Mouse (Mus musculus): Measurements from ENCODE around the gene Slc8a3.
"Not testable (repeated sequence)": the region's sequence is repeated elsewhere in the genome, so short reads cannot be mapped to it uniquely, and the experiment has no call there.

Gene Slc8a3

GRCm38 (mm10) chr12:81332875-81333421 is at the start of gene Slc8a3:
Gene Slc8a3 (minus strand): TSS chr12:81333180.
- no peak for TF ChIP-seq GATA4 (IDR thresholded peaks at IDR 0.05; ENCODE audit: insufficient replicate concordance, low read length)

- TF ChIP-seq GATA4 (IDR thresholded peaks at IDR 0.05; ENCODE audit: insufficient replicate concordance, low read length) = not testable (repeated sequence)
These were observed 46.4 kb upstream of the Slc8a3 start, which contains the start of gene Gm4787 for GRCm38 (mm10) chr12:81379364-81379763. Gene Gm4787 (minus strand): TSS chr12:81379464.

- no peak for TF ChIP-seq GATA4 (IDR thresholded peaks at IDR 0.05; ENCODE audit: insufficient replicate concordance, low read length)
These were observed 861 bp upstream of the Slc8a3 start for GRCm38 (mm10) chr12:81333841-81334240.

GRCm38 (mm10) chr12:81331937-81332874 is 774 bp downstream of the Slc8a3 start:
- TF ChIP-seq GATA4 (IDR thresholded peaks at IDR 0.05; ENCODE audit: insufficient replicate concordance, low read length) = no peak

GRCm38 (mm10) chr12:81331046-81331638 is 1.8 kb downstream of the Slc8a3 start:
- no peak for TF ChIP-seq GATA4 (IDR thresholded peaks at IDR 0.05; ENCODE audit: insufficient replicate concordance, low read length)

- no peak for TF ChIP-seq GATA4 (IDR thresholded peaks at IDR 0.05; ENCODE audit: insufficient replicate concordance, low read length)
These were observed 8.0 kb downstream of the Slc8a3 start for GRCm38 (mm10) chr12:81324991-81325390.

GRCm38 (mm10) chr12:81324116-81324515 is 8.9 kb downstream of the Slc8a3 start:
- no peak for TF ChIP-seq GATA4 (IDR thresholded peaks at IDR 0.05; ENCODE audit: insufficient replicate concordance, low read length)

GRCm38 (mm10) chr12:81321021-81321420 is 12.0 kb downstream of the Slc8a3 start:
- no peak for TF ChIP-seq GATA4 (IDR thresholded peaks at IDR 0.05; ENCODE audit: insufficient replicate concordance, low read length)

GRCm38 (mm10) chr12:81317811-81318210 is 15.2 kb downstream of the Slc8a3 start:
- no peak for TF ChIP-seq GATA4 (IDR thresholded peaks at IDR 0.05; ENCODE audit: insufficient replicate concordance, low read length)

- TF ChIP-seq GATA4 (IDR thresholded peaks at IDR 0.05; ENCODE audit: insufficient replicate concordance, low read length) = no peak
These were observed 17.0 kb downstream of the Slc8a3 start for GRCm38 (mm10) chr12:81315953-81316352.

- TF ChIP-seq GATA4 (IDR thresholded peaks at IDR 0.05; ENCODE audit: insufficient replicate concordance, low read length) = no peak
These were observed 29.4 kb downstream of the Slc8a3 start for GRCm38 (mm10) chr12:81303626-81304025.

- no peak for TF ChIP-seq GATA4 (IDR thresholded peaks at IDR 0.05; ENCODE audit: insufficient replicate concordance, low read length)
These were observed 38.4 kb downstream of the Slc8a3 start for GRCm38 (mm10) chr12:81294613-81295012.

GRCm38 (mm10) chr12:81278031-81278430 is 54.9 kb downstream of the Slc8a3 start:
- TF ChIP-seq GATA4 (IDR thresholded peaks at IDR 0.05; ENCODE audit: insufficient replicate concordance, low read length) = no peak

- no peak for TF ChIP-seq GATA4 (IDR thresholded peaks at IDR 0.05; ENCODE audit: insufficient replicate concordance, low read length)
These were observed 58.4 kb downstream of the Slc8a3 start for GRCm38 (mm10) chr12:81274616-81275015.

GRCm38 (mm10) chr12:81273333-81273732 is 59.6 kb downstream of the Slc8a3 start:
- TF ChIP-seq GATA4 (IDR thresholded peaks at IDR 0.05; ENCODE audit: insufficient replicate concordance, low read length) = no peak

GRCm38 (mm10) chr12:81269246-81269645 is 63.7 kb downstream of the Slc8a3 start:
- no peak for TF ChIP-seq GATA4 (IDR thresholded peaks at IDR 0.05; ENCODE audit: insufficient replicate concordance, low read length)

Measured in liver, adult (tissue).